Mouse (Mus musculus) megakaryocyte, embryonic 14.5 days (primary cell): ENCODE data around the gene Gprc5d.

Source experiments
- FLI1 ChIP-seq: IDR thresholded peaks from 2 replicates; pipeline ENCODE4 v1.6.1; 2012; ENCODE audit warnings: low read length, inconsistent platforms, mixed read lengths
- GATA1 ChIP-seq: IDR thresholded peaks from 3 replicates; pipeline ENCODE4 v1.6.1; 2012; ENCODE audit warnings: mixed read lengths, low read length, inconsistent platforms, borderline replicate concordance

DNA sequence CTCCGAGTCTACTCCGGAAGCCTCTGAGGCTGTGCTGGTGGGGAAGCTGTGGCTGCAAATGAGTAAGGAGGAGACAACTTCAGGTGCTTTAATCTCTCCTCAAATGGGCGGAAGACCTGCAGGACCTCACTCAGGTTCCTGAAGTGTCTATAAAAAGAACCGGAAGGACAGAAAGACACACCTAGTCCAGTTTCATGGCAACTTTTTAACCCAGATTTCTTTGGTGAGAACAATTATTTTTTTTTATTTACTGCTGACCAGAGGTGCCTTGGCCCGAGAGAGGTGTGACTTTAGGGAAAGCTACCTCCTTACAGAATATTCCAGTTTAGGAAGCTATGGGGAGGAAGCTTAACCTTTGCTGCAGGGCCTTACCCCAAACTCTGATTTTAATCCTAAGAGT is at the start of gene Gprc5d:
- TF ChIP-seq GATA1 = no peak
- no peak for TF ChIP-seq FLI1
